Comparison of ENCODE assay signal across 11 mouse cellular contexts in the genomic region with DNA sequence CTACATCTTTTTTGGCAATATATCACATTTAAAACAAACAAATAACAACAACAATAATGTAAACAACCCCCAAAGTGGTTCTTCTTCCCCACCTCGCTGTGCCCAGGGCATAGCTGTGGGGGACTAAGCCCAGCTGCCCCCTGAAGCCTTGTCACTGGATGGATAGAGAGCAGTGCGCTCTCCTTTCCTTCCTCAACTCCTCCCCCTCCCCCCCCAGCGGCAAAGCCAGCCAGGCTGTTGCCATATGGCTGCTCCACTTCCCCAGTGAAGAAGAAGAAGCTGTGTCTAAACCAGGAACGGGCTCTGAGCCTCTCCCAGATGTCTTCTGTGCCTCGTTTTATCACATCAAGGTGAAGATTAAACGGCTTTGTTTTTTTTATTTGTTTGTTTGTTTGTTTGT. TPM values are rescaled to one million over a fixed set of nuclear protein-coding genes. Genes with fewer than 3 reads are reported as not detected.
A peak's percentile ranks its signal among the peaks of the same experiment; 100 is the strongest.
DNase-seq lines count a peak whose midpoint lies in the region; ATAC-seq and TF ChIP-seq lines count a peak whose summit lies in the region.
"Had no signal": no experiment of that assay in that cellular context is flagged by ENCODE, and none has a peak within 500 bp of the region (broad histone marks: within the 10 kb centered on the region; RNA-seq: fewer than 3 reads in every experiment).

No protein-coding gene starts in this region.

- peak; percentile 86 for DNase-seq in left cerebral cortex, postnatal 4 days
- DNase-seq in left cerebral cortex, adult 9 months (ENCODE audit: low spot score in 2 of 2), result no peak
- peak; percentile 68 for DNase-seq in hindbrain, postnatal 0 days (ENCODE audit: low spot score)
- no peak for DNase-seq in heart, postnatal 14 days
- no peak for DNase-seq in liver, embryonic 11.5 days (ENCODE audit: low spot score)
- no peak for DNase-seq in adipocyte (ENCODE audit: low spot score)
- DNase-seq: liver, embryonic 13.5 days had no signal

- H3K4me2 ChIP-seq in hindbrain, postnatal 0 days (ENCODE audit: low read depth, low read length), result peak overlapping the region; percentile 33
- peak overlapping the region; percentile 35 for H3K4me2 ChIP-seq in neural tube, embryonic 15.5 days
- no peak overlapping the region for H3K4me2 ChIP-seq in liver, embryonic 11.5 days
- H3K4me2 ChIP-seq: liver, embryonic 13.5 days had no signal

- ATAC-seq in hindbrain, postnatal 0 days, result no peak
- ATAC-seq in neural tube, embryonic 15.5 days (ENCODE audit: low FRiP score), result peak; percentile 45; the same call in 1 of the 2 replicates
- no peak for ATAC-seq in liver, embryonic 11.5 days (replicated peaks; ENCODE audit: low FRiP score)

- WGBS in hindbrain, postnatal 0 days, result 27% methylated on average over 6 of the region's 6 CpGs
- 24% methylated on average over 6 of the region's 6 CpGs for WGBS in neural tube, embryonic 15.5 days
- 23% methylated on average over 6 of the region's 6 CpGs for WGBS in liver, embryonic 11.5 days

- H3K9me3 ChIP-seq in hindbrain, postnatal 0 days (ENCODE audit: low read length), result no peaks in the 10 kb centered on the region
- no peaks in the 10 kb centered on the region for H3K9me3 ChIP-seq in neural tube, embryonic 15.5 days (replicated peaks)
- H3K9me3 ChIP-seq in liver, embryonic 11.5 days (ENCODE audit: control insufficient read depth, low read length), result no peaks in the 10 kb centered on the region
- H3K9me3 ChIP-seq: liver, embryonic 13.5 days had no signal

- no peaks in the 10 kb centered on the region for H3K27me3 ChIP-seq in hindbrain, postnatal 0 days (ENCODE audit: insufficient read depth, low read length)
- H3K27me3 ChIP-seq in neural tube, embryonic 15.5 days (replicated peaks), result no peaks in the 10 kb centered on the region
- no peaks in the 10 kb centered on the region for H3K27me3 ChIP-seq in liver, embryonic 11.5 days (replicated peaks; ENCODE audit: control insufficient read depth, insufficient read depth, low read length)
- H3K27me3 ChIP-seq: liver, embryonic 13.5 days had no signal

- H3K27ac ChIP-seq in cortical plate, adult 2 months (ENCODE audit: insufficient read depth, low read length), result peak overlapping the region; percentile 40
- peak overlapping the region; percentile 85 for H3K27ac ChIP-seq in hindbrain, postnatal 0 days
- H3K27ac ChIP-seq in neural tube, embryonic 15.5 days (replicated peaks), result peak overlapping the region; percentile 80
- no peak overlapping the region for H3K27ac ChIP-seq in liver, embryonic 11.5 days (ENCODE audit: low read depth, low read length)
- H3K27ac ChIP-seq: kidney, postnatal 0 days; liver, embryonic 13.5 days had no signal

- TF ChIP-seq POLR2A in cortical plate, adult 2 months (IDR thresholded peaks at IDR 0.05; ENCODE audit: extremely low read depth, insufficient read depth, low read length), result no peak

- no peaks in the 10 kb centered on the region for H3K36me3 ChIP-seq in hindbrain, postnatal 0 days (ENCODE audit: insufficient read depth, low read length)
- no peaks in the 10 kb centered on the region for H3K36me3 ChIP-seq in neural tube, embryonic 15.5 days
- no peaks in the 10 kb centered on the region for H3K36me3 ChIP-seq in liver, embryonic 11.5 days (ENCODE audit: control insufficient read depth, insufficient read depth, low read length)
- H3K36me3 ChIP-seq: liver, embryonic 13.5 days had no signal

- intact Hi-C loops in left cerebral cortex, postnatal 4 days (cut with DNase I), result no loop called here
- intact Hi-C loops in heart, postnatal 14 days (cut with DNase I), result no loop called here

- no peak overlapping the region for H3K4me3 ChIP-seq in cortical plate, adult 2 months (ENCODE audit: insufficient read depth, low read length)
- H3K4me3 ChIP-seq in hindbrain, postnatal 0 days (ENCODE audit: low read length), result no peak overlapping the region
- no peak overlapping the region for H3K4me3 ChIP-seq in neural tube, embryonic 15.5 days (replicated peaks)
- no peak overlapping the region for H3K4me3 ChIP-seq in liver, embryonic 11.5 days (ENCODE audit: low read depth, low read length)
- H3K4me3 ChIP-seq: liver, embryonic 13.5 days had no signal

- peak overlapping the region; percentile 25 for H3K9ac ChIP-seq in hindbrain, postnatal 0 days (replicated peaks; ENCODE audit: low read length)
- H3K9ac ChIP-seq in neural tube, embryonic 15.5 days (replicated peaks), result no peak overlapping the region; the same call in 1 of the 2 replicates
- H3K9ac ChIP-seq in liver, embryonic 11.5 days (ENCODE audit: low read depth, low read length), result no peak overlapping the region
- H3K9ac ChIP-seq: liver, embryonic 13.5 days had no signal

- peaks cover 2% of the 10 kb centered on the region; the same call in 1 of the 2 replicates for H3K4me1 ChIP-seq in cortical plate, adult 2 months (ENCODE audit: control insufficient read depth, insufficient read depth, low read length)
- H3K4me1 ChIP-seq in hindbrain, postnatal 0 days (ENCODE audit: insufficient read depth, low read length), result no peaks in the 10 kb centered on the region
- H3K4me1 ChIP-seq in neural tube, embryonic 15.5 days, result peaks cover 11% of the 10 kb centered on the region
- peaks cover 3% of the 10 kb centered on the region; the same call in 1 of the 2 replicates for H3K4me1 ChIP-seq in liver, embryonic 11.5 days (replicated peaks; ENCODE audit: control insufficient read depth, insufficient read depth, low read length)

- no peak for TF ChIP-seq CTCF in cortical plate, adult 2 months (IDR thresholded peaks at IDR 0.05; ENCODE audit: extremely low read depth, insufficient read depth, low read length)
- no peak for TF ChIP-seq CTCF in hindbrain, postnatal 0 days (IDR thresholded peaks at IDR 0.05; ENCODE audit: low read depth)

RNA-seq across cellular contexts. Expression of gene Rps10, which starts 6.6 kb away (rescaled TPM):
- total RNA-seq in left cerebral cortex, postnatal 4 days (2021), result 100 to 1,000 TPM; 695 to 751 TPM
- 525 and 561 TPM in 2 replicates for polyA plus RNA-seq in cortical plate, adult 2 months (2012; rRNA removed)
- 1,174 and 1,303 TPM in 2 replicates for total RNA-seq in hindbrain, postnatal 0 days (2014; rRNA removed)
- polyA plus RNA-seq in hindbrain, postnatal 0 days (2015; fragmentation: Nextera tagmentation; extraction: Ambion mirVana), result 497 and 519 TPM in 2 replicates
- 483 and 558 TPM in 2 replicates for polyA plus RNA-seq in neural tube, embryonic 15.5 days (2015; fragmentation: Nextera tagmentation; extraction: Ambion mirVana)
- total RNA-seq in heart, postnatal 14 days (2021), result 100 to 1,000 TPM; 542 to 580 TPM
- 1,138 and 1,235 TPM in 2 replicates for polyA plus RNA-seq in liver, embryonic 11.5 days (2014; fragmentation: Nextera tagmentation; extraction: Ambion mirVana)

RNA-seq across cellular contexts. Expression of gene RPS10-NUDT3, which starts 8.1 kb away (rescaled TPM):
- not detected for total RNA-seq in left cerebral cortex, postnatal 4 days (2021)
- 0.15 and 0.47 TPM in 2 replicates for polyA plus RNA-seq in cortical plate, adult 2 months (2012; rRNA removed)
- total RNA-seq in hindbrain, postnatal 0 days (2014; rRNA removed), result not detected in 2 replicates
- not detected in 2 replicates for polyA plus RNA-seq in hindbrain, postnatal 0 days (2015; fragmentation: Nextera tagmentation; extraction: Ambion mirVana)
- polyA plus RNA-seq in neural tube, embryonic 15.5 days (2015; fragmentation: Nextera tagmentation; extraction: Ambion mirVana), result not detected in 2 replicates
- not detected for total RNA-seq in heart, postnatal 14 days (2021)
- polyA plus RNA-seq in liver, embryonic 11.5 days (2014; fragmentation: Nextera tagmentation; extraction: Ambion mirVana), result not detected in 2 replicates
- polyA plus RNA-seq: kidney, postnatal 0 days; liver, embryonic 13.5 days; small intestine, adult 2 months had no signal

RNA-seq across cellular contexts. Expression of gene Pacsin1, which starts 12.2 kb away (rescaled TPM):
- 10 to 100 TPM; 66.7 to 77.1 TPM for total RNA-seq in left cerebral cortex, postnatal 4 days (2021)
- polyA plus RNA-seq in cortical plate, adult 2 months (2012; rRNA removed), result 254 and 258 TPM in 2 replicates
- total RNA-seq in hindbrain, postnatal 0 days (2014; rRNA removed), result 38.3 and 62.9 TPM in 2 replicates
- 80.0 and 85.1 TPM in 2 replicates for polyA plus RNA-seq in hindbrain, postnatal 0 days (2015; fragmentation: Nextera tagmentation; extraction: Ambion mirVana)
- 62.6 and 66.7 TPM in 2 replicates for polyA plus RNA-seq in neural tube, embryonic 15.5 days (2015; fragmentation: Nextera tagmentation; extraction: Ambion mirVana)
- under 1 TPM; 0.27 to 0.48 TPM for total RNA-seq in heart, postnatal 14 days (2021)
- polyA plus RNA-seq in liver, embryonic 11.5 days (2014; fragmentation: Nextera tagmentation; extraction: Ambion mirVana), result 0.71 and 0.75 TPM in 2 replicates

RNA-seq across cellular contexts. Expression of gene Nudt3, which starts 19.8 kb away (rescaled TPM):
- total RNA-seq in left cerebral cortex, postnatal 4 days (2021), result 100 to 1,000 TPM; 506 to 527 TPM
- polyA plus RNA-seq in cortical plate, adult 2 months (2012; rRNA removed), result 371 and 398 TPM in 2 replicates
- 252 and 264 TPM in 2 replicates for total RNA-seq in hindbrain, postnatal 0 days (2014; rRNA removed)
- 210 and 220 TPM in 2 replicates for polyA plus RNA-seq in hindbrain, postnatal 0 days (2015; fragmentation: Nextera tagmentation; extraction: Ambion mirVana)
- 229 and 253 TPM in 2 replicates for polyA plus RNA-seq in neural tube, embryonic 15.5 days (2015; fragmentation: Nextera tagmentation; extraction: Ambion mirVana)
- total RNA-seq in heart, postnatal 14 days (2021), result 100 to 1,000 TPM; 320 to 341 TPM
- polyA plus RNA-seq in liver, embryonic 11.5 days (2014; fragmentation: Nextera tagmentation; extraction: Ambion mirVana), result 19.6 and 26.1 TPM in 2 replicates

Comparison
In these comparisons a context has a peak if more than half of its experiments do, and no peak if none do; other contexts are left out.
1. DNase-seq: peak in left cerebral cortex, postnatal 4 days (single experiment) and hindbrain, postnatal 0 days (single experiment); none in left cerebral cortex, adult 9 months (0 of 2), heart, postnatal 14 days (0 of 2), liver, embryonic 11.5 days (single experiment) and adipocyte (single experiment).
2. RNA of gene Pacsin1, which starts 12.2 kb away (polyA plus RNA-seq): 254 to 258 TPM in cortical plate, adult 2 months, 80.0 to 85.1 TPM in hindbrain, postnatal 0 days and 62.6 to 66.7 TPM in neural tube, embryonic 15.5 days; 0.71 to 0.75 TPM in liver, embryonic 11.5 days; every median in the first group is over 10 times any median in the second.